Mouse (Mus musculus): ENCODE measurements around the gene Hoxb2.

The Hoxb2 gene

GRCm38 (mm10) chr11:96336597-96336996 lies 13.7 kb upstream of the Hoxb2 start:
- no peak for DNase-seq (ENCODE audit: low spot score)

GRCm38 (mm10) chr11:96337026-96337425 lies 13.3 kb upstream of the Hoxb2 start:
- DNase-seq (ENCODE audit: low spot score): no peak

DNA sequence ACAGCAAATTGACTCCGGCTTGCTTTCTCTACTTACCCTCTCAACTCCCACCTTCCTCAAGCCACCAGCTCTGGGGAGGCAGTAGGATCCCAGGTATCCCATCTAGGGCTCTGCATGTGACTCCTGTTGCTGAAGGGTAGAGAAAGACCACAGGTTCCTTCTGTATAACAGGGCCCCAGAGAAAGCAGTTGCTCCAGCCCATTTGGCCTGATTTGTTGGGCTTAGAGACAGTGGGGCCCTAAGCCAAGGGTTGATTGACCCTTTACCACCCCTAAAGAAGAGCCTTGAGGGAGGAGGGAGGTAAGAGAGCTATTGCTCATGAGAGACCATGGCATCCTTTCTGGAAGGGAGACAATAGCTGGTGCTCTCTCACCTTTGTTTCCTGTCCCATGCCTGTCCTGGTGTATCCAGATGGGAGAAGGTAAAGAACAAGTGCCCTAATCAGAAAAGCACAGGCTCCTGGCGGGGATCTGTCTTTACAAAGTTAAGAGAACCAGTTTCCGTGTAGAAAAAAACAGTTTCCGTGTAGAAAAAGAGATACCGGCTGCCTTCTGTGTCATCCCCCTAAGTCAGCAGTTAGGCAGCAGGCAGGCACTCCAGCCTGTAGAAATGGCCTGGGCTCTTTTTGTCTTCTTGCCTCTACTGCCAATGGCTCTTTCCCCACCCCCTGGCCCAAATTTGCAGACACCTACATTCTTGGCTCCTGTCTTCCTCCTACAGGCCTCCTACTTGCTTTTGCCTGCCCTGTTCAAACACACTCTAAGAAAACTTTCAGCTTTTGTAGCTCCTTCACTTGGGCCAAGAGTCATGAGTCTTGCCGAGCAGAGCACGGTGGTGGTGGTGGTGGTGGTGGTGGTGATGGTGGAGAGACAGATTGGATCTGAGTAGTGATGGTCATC lies 11.1 kb upstream of the Hoxb2 start:
- DNase-seq (ENCODE audit: low spot score): no peak

- DNase-seq (ENCODE audit: low spot score): no peak
These were observed 9.5 kb upstream of the Hoxb2 start for GRCm38 (mm10) chr11:96340698-96341365.

- DNase-seq (ENCODE audit: low spot score): no peak
These were observed 8.4 kb upstream of the Hoxb2 start for GRCm38 (mm10) chr11:96341701-96342575.

GRCm38 (mm10) chr11:96342576-96342930 lies 7.8 kb upstream of the Hoxb2 start:
- no peak for DNase-seq (ENCODE audit: low spot score)

DNA sequence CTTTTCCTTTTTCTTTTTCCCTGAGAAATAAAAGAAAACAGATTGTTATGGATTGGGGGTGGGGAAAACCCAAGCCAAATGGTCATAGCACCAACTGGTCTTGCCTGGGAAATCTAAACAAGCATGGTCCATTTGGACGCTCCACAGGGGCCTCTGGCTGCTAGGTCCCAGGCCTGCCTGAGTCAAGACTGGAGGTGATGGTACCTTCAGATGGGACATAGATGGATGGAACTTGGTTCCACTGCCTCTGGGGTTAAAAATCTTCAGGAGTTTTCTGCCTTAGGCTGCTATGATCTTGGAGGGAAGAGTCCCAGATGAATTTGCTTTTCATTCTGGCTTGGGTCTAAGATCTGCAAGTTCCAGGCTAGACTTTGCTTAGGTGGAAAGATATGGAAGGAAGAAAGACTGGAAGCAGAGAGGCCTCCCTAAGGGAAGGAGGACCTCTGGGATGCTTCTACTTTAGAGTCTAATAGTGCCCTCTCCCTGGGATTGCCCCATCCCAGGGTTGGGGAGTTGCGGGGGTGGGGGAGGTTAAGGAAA lies 7.0 kb upstream of the Hoxb2 start:
- DNase-seq (ENCODE audit: low spot score): no peak

DNA sequence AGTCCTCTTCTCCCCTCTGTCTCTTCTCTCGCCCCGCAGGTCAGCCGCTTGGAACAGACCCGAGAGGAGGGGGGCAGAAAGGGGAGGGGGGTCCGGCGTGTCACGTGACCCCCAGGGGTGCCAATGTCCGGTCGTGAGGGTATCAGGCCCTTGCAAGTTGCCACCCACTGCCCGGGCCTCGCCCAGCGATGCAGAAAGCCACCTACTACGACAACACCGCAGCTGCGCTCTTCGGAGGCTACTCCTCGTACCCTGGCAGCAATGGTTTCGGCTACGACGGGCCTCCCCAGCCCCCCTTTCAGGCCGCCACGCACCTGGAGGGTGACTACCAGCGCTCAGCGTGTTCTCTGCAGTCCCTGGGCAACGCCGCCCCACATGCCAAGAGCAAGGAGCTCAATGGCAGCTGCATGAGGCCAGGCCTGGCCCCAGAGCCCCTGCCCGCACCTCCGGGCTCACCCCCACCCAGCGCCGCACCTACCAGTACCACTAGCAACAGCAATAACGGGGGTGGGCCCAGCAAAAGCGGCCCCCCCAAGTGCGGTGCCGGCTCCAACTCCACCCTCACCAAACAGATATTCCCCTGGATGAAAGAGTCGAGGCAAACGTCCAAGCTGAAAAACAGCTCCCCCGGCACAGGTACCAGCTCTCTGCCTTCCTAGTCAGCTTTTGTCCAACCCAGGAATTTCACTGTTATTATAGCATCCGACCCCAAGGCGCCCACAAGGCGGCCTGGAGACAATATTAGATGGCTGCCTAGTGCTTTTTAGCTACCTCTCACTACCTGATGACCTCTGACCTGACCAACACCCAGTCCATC lies 6.1 kb upstream of the Hoxb2 start:
- DNase-seq (ENCODE audit: low spot score): no peak

DNA sequence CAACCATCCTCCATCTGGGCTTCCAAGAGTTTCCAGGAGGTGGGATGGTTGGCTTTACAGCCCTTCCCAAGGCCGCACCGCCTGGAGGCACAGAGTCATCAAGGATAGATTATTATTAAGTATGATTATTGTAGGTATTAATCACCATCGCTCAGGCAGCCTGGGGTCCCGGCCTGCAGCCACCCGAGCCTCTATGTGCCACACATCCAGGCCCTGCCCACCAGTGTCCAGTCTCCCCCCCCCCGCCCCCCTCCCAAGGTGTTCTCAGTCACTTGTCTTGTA lies 5.5 kb upstream of the Hoxb2 start:
- no peak for DNase-seq (ENCODE audit: low spot score)

DNA sequence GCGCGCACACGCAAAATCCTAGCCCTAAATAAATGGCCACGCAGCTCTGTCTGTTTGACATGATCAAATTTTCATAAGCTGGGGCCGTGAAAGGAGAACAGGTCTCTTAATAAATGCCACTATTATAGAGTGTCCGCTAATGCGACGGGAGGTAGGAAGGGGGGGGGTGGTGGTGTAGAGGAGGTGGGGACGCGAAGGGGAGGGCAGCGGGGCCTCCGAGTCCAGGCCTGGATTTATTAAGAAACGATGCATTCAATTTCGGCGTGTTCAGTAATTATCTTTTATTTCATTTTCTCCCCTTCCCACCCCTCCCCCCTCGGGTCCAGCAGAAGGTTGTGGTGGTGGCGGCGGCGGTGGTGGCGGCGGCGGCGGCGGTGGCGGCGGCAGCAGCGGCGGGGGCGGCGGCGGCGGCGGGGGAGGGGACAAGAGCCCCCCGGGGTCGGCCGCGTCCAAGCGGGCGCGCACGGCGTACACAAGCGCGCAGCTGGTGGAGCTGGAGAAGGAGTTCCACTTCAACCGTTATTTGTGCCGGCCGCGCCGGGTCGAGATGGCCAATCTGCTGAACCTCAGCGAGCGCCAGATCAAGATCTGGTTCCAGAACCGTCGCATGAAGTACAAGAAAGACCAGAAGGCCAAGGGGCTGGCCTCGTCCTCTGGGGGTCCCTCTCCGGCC lies 5.0 kb upstream of the Hoxb2 start:
- no peak for DNase-seq (ENCODE audit: low spot score)

DNA sequence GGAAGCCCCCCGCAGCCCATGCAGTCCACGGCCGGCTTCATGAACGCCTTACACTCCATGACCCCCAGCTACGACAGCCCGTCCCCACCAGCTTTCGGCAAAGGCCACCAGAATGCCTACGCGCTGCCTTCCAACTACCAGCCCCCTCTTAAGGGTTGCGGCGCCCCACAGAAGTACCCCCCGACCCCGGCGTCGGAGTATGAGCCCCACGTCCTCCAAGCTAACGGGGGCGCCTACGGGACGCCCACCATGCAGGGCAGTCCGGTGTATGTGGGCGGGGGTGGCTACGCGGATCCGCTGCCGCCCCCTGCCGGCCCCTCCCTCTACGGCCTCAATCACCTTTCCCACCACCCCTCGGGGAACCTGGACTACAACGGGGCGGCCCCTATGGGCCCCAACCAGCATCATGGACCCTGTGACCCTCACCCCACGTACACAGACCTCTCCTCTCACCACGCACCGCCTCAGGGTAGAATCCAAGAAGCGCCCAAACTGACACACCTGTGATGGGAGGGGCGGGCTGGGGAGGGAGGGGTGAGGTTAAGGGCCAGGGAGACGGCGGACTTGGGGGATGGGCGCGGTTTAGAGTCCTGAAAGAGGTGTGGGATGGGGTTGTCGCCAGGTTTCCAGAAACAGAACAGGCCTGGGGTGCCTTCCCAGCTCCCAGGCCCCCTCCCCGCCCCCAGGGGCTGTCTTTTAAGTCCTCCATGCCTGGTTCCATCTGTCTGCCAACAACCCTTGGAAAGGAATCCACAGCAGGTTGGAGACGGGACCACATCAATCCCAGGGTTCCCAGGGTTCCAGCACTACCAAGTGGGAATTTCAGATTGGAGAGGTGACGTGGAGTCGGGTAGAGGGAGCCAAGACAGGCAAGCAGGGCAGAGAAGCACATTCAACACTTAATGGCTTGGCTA lies 4.2 kb upstream of the Hoxb2 start:
- no peak for DNase-seq (ENCODE audit: low spot score)

- no peak for DNase-seq (ENCODE audit: low spot score)
These were observed 3.3 kb upstream of the Hoxb2 start for GRCm38 (mm10) chr11:96346916-96347520.

DNA sequence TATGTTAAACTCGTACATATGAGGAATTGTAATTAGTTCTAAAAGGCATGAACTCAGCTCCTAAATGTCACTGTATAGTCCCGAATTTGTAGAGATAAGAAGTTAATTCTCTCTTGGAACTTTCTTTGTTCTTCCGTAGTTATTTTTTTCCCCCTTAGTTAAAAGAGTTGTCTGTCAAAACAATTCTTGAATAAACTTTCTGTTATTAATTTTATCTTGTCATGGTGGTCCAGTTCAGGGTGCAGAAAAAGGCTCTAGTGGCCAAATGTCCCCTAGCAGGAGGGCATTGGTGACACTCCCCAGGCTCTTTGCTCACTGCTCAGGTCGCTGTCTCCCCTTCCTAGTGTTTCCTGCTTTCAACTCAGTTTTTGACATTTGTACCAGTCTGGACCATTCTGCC lies 2.6 kb upstream of the Hoxb2 start:
- DNase-seq (ENCODE audit: low spot score): no peak

GRCm38 (mm10) chr11:96348141-96348928 lies 2.0 kb upstream of the Hoxb2 start:
- DNase-seq (ENCODE audit: low spot score): no peak

- DNase-seq (ENCODE audit: low spot score): no peak
These were observed 1.3 kb upstream of the Hoxb2 start for GRCm38 (mm10) chr11:96348988-96349387.

GRCm38 (mm10) chr11:96349491-96350340 lies 609 bp upstream of the Hoxb2 start:
- no peak for DNase-seq (ENCODE audit: low spot score)

DNA sequence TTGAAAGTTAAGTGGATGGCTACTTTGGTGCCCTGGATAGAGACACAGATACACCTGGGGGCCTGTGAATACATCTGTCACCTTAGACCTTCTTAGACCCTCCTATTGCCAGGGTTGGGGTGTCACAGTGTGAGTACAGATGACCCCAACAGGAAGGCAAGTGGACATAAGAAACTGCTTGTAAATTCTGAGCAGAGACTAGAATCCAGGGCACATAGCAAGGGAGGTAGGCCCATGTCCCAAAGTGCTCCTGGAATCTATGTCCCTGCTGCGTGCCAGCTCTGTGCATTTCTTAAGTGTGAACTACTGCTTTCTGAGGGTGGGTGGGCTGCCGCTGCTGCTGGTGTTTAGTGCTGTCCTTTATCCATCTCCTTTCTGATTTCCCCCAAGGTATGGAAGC lies 466 bp downstream of the Hoxb2 start:
- no peak for DNase-seq (ENCODE audit: low spot score)

GRCm38 (mm10) chr11:96351312-96351711 lies 987 bp downstream of the Hoxb2 start:
- DNase-seq (ENCODE audit: low spot score): no peak
